Mouse (Mus musculus) testis, adult 2 months (tissue): ENCODE measurements around the gene Nrl.

ENCODE experiments used
- CTCF ChIP-seq: fragments of 200-500 bp; IDR thresholded peaks from 2 replicates; pipeline ENCODE4 v1.5.1; 2012; ENCODE audit warnings: low read depth, mild to moderate bottlenecking, inconsistent platforms, low read length, moderate library complexity; ENCODE audit not compliant: control insufficient read depth, insufficient read depth, insufficient replicate concordance
- POLR2A ChIP-seq: fragments of 200-500 bp; IDR thresholded peaks from 2 replicates; pipeline ENCODE4 v1.6.1; 2012; ENCODE audit warnings: low read depth, mild to moderate bottlenecking, inconsistent platforms, low read length, moderate library complexity; ENCODE audit not compliant: control insufficient read depth

DNA sequence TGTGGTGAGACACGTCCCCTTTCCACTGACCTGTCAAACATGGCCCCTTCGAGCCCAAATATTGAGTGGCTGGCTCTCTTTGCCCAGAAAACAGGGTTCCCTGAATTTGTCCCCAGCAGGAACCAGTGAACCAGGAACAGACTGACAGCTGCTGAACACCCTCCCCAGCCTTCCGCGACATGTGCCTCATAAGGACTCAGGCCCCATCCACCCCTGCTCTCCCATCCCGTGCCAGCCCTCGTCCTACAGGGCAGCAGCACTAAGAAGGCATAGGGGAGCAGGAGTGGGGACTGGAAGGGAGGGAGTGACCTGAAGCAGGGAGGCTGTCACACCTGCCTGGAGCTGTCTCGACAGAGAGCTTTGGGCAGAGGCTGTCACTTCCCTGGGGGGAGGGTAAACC is 17.0 kb downstream of the Nrl start:
- no peak for TF ChIP-seq CTCF
- no peak for TF ChIP-seq POLR2A
